Mouse (Mus musculus) skeletal muscle tissue, postnatal 0 days (tissue): ENCODE data around the gene Melk. TPM values are rescaled to one million over a fixed set of nuclear protein-coding genes. Genes with fewer than 3 reads are reported as not detected.

Source experiments
- polyA plus RNA-seq: library from polyadenylated mRNA; unstranded; fragments of >200 nt; fragmentation: Nextera tagmentation; extraction: Ambion mirVana; gene quantifications from 2 replicates; pipeline ENCODE4 v1.2.1, GENCODE M21; 2015

Melk gene
- polyA plus RNA-seq = 7.0 and 8.1 TPM in 2 replicates

DNA sequence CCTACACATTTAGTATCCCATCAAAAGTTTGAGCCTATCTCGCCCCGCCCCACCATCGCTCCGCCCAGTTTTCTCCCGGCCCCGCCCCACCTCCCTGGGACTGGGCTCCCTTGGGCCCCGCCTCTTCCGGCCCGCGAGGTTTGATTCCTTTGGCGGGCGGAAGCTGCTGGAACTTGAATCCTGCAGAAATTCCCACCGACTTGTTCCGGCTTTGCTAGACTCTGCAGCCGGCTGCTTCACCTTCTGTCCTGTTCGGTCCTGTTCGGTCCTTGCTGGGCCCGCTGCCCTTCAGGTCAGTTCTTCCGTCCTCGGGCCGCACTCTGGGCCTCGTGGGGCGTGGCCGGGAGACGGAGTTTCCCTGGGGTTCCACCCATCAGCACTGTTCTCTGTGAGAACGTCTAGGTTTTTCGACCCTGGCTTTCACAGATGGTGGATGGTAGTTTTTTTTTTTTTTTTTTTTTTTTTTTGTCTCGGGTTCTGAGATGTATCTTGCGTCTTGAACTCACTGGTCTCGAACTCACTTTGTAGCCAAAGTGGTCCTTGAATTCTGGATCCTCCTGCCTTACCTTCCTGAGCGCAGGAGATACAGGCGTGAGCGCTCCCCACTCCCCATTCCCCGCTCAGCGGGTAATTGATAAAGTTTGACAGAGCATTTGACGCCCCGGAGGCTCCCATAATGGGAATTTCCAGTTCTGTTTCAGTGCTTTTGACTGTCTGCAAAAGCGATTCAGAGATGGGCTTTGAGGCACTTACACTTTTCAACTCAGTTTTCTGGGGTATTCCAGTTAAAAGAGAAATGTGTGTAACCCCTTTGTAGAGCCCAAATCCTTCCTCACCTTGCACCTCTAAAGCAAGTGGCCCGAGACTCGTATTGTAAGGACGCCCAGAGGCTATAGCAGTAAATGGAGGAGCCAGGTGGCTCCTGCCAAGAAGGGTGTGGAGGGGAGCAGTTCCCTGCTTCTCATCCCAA is at the start of gene Melk:
TSS of gene Melk (plus strand) at position 96 of the 970 bp plus-strand sequence.

Other genes starting within 250 kb of the Melk start
- gene Gne, start 216.7 kb upstream of the Melk start, polyA plus RNA-seq = 9.7 and 12.6 TPM in 2 replicates
- gene Rnf38, start 67.1 kb upstream of the Melk start, polyA plus RNA-seq = 4.3 TPM in 2 replicates